Mouse (Mus musculus): ENCODE data around the gene Insig1.

DNA sequence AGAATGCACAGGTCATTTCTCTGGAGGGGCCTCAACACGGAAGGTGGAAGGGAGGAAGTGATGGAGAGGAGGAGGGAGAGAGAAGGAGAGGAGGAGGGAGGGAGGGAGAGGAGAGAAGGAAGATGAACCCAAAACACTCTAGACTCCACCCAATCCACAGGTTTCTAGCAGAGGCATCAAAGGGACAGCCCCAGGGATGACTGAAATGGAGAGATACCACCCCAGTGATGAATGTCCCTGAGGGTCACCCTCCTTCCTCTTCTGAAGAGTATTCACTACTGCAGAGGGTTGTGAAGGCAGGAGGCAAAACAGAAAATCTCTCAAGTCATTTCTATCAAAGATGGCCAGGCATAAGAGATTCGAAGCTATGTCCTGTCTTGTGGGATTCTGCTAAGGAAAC is 10.0 kb downstream of the Insig1 start:
- TF ChIP-seq CTCF (IDR thresholded peaks at IDR 0.05) = no peak
- no peak for TF ChIP-seq EP300 (IDR thresholded peaks at IDR 0.05)

All from lung, postnatal 0 days (tissue).